Mouse (Mus musculus) thymus, postnatal 14 days (tissue): ENCODE measurements around the gene Zbtb42.
A peak's percentile ranks its signal among the peaks of the same experiment; 100 is the strongest.

Source experiments
- DNase-seq: peaks from one replicate; pipeline ENCODE4 v3.0.0; 2021

The Zbtb42 gene

DNA sequence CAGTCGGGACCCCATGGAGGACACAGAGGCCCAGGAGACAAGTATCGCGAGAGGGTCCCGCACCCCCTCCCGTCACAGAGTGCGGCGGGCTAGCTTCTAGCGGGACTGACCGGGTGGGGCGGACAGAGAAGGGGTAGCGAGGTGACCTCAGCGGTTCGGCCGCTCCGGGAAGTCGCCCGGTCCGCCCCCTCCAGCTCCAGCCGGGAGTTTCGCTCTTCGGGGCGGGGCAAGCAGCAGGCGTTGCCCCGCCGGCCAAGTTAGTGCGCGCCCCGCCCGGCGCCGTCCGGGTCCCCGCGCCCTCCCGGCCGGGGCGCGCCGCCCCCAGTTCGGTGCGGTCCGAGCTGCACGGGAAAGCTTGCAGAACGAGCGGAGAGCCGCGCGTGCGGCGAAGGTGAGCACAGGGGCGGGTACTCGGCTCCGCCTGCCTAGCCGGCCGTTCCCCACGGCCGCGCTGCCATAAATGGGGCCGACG lies at the start of gene Zbtb42:
Zbtb42 (plus strand) TSS at position 274 of the 472 bp plus-strand sequence.
- DNase-seq: peak; percentile 43

DNA sequence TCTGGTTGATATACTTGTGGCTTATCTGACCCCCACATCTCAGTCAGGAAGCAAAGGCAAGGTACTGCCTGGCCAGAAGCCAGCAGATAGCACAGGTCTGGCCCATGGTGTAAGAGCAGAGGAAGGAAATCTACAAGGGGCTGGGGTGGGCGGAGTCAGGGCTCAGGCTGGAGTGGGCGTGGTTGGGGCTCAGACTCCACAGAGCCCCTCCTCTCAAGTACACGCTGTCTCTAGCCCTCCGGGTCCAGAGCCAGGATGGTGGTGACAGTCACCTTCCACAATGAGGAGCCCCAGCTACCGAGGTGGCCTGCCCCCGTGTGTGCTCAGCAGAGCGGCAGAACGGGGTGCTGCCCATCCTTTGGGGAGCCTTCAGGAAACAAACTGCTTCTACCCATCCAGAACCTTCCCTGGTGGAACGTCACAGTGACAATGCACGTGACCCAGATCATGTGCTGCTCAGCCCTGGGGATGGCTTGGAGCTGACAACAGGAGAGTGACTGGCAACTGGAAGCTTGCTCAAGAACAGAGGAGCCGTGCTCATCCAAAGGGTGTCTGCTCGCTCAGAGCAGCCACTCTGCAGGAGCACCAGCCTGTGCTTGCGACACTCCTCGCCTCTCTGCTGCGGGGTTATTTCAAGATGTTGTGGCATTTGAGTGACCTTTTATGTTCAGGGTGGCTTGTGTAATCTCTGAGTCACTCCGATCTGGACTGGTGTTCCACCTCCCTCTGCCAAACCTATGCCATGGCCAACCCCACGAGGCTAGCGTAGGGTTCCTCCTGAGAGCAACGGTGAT lies 49.5 kb upstream of the Zbtb42 start:
- peak; percentile 83 for DNase-seq

DNA sequence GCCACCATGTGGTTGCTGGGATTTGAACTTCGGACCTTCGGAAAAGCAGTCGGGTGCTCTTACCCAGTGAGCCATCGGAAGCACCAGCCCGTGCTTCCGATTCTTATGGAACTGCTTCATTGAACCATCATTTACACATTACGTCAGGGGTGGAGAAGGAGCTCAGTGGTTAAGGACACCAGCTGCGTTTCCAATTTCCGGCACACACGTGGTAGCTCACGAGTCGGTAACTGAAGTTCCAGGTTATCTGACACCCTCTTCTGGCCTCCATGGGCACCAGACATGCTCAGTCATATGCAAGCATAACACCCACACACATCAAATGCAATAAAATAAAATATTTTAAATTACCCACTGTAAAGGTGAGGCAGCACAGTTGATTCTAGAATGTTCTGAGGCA lies 48.6 kb upstream of the Zbtb42 start:
- DNase-seq: no peak

DNA sequence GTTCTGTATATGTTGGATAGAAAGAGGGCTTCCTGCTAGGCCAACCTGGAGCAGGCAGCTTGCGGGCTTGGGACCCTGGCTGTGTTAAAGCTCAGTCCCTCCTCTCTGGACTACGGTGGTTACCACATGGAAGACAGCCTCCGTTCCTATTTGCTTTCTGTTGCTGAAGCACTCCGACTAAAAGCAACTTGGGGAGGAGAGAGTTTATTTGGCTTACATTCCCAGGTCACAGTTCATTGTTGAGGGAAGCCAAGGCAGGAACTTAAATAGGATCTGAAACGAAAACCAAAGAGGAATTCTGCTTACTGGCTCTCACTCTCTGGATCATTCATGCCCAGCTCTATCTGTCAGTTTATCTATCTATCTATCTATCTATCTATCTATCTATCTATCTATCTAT lies 47.8 kb upstream of the Zbtb42 start:
- DNase-seq: no peak

DNA sequence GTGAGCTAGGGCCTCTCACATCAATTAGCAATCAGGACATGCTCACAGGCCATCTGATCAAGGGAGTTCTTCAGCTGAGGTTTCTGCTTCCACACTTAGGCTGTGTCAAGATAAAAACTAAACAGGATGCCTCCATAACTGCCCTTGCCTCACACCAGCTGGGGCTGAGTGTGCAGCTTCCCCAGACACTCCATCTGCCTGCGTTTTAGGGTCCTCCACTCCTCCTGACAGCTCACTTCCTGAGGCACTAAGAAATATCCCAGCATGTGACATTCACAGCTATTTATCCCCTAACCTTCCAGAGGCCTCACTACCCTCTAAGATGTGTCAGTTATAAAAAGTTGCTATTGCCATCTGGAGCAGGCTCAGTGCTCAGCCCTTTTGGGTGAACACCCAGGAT lies 47.2 kb upstream of the Zbtb42 start:
- no peak for DNase-seq

DNA sequence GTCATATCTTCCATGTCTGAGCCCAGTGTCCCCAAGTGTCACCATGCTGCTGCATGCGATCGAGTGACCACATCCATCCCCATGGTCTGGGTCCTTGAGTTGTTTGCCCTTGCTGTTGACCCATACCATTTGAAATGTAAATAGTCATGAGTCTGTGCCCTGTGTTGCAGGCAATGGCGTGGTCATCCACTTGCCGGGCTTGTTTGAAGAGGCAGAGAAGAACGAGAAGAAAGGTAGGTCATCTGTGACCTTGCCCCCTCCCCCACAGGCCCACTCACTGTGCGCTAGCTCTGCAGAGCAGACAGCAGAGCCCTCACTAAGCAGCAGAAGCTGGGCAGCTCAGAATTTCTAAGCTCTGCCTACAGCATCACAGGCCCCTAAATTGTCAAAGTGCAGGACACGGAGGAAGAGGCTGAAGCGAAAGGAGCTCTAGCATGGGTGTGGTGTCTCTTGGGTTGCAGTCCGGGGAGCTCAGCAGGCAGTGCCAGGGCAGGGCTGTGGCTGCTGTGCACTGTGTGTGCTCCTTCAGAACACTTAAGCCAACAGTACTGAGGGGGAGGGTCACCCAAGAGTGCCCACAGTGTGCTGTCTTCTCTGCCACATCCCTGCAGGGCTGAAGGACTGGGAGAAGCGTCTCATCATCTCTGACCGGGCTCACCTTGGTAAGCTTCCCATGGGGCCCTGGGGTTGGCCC lies 46.4 kb upstream of the Zbtb42 start:
- DNase-seq: no peak

DNA sequence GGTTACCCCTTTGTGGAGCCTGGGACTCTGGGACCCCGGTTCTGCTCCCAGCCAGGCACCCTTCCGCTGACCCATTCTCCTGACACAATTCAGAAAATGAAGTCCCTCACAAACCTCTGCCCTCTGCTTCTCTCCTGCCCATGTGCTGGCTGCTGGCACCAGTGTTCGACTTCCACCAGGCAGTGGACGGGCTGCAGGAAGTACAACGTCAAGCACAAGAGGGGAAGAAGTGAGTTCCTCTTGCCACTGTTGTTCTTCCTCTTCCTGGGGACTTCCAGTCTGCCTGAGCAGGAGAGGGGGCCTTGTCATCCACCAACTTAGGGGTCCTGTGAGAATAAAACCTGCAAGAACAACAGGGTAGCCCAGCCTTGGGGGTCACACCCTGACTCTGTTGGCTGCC lies 45.7 kb upstream of the Zbtb42 start:
- no peak for DNase-seq

DNA sequence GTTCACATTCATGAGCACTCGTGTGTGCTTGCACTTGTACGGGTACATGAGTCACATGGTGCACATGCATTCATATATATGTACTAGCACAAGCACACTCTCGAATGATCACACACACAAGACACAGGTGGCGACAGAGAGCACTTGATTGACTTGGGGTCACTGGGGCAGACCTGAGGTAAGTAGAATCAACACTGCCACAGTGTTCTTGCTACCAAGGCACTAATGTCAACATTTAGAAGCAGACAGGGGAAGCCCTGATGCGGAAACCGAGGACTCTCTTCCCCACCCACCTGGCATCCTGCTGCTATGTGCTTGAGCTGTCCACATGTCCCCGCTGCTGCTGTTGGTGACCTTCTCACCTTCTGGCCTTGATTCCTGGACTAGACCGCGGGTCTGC lies 44.9 kb upstream of the Zbtb42 start:
- DNase-seq: peak; percentile 35

DNA sequence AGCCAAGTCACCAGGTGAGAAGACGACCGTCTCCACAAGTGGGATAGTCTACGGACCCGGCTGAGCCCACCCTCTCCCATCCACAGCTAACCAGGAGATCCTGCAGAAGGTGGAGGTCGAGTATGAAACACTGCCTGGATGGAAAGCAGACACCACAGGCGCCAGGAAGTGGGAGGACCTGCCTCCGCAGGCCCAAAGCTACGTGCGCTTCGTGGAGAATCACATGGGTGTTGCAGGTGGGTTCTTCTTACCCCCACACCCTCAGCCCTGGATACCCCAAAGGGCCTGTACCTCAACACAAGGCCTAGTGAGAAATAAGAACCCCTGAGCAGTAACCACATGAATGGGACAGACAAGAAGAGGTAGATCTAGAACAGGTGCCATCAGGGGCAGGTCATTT lies 39.1 kb upstream of the Zbtb42 start:
- peak; percentile 55 for DNase-seq

DNA sequence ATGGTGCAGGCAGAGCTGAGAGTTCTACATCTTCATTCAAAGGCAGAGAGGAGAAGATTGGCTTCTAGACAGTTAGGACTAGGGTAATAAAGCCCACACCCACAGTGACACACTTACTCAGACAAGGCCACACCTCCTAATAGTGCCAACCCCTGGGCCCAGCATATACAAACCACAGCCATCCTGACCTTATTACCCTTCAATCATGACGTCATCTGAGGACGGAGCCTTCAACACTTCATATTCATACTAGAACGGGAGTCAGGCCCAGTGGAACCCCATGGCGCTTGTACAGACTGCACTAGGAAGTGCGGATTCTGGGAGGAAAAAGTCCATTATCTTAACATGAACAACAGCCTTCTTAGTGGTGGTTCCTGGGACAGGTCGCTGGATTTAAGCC lies 35.5 kb upstream of the Zbtb42 start:
- no peak for DNase-seq

DNA sequence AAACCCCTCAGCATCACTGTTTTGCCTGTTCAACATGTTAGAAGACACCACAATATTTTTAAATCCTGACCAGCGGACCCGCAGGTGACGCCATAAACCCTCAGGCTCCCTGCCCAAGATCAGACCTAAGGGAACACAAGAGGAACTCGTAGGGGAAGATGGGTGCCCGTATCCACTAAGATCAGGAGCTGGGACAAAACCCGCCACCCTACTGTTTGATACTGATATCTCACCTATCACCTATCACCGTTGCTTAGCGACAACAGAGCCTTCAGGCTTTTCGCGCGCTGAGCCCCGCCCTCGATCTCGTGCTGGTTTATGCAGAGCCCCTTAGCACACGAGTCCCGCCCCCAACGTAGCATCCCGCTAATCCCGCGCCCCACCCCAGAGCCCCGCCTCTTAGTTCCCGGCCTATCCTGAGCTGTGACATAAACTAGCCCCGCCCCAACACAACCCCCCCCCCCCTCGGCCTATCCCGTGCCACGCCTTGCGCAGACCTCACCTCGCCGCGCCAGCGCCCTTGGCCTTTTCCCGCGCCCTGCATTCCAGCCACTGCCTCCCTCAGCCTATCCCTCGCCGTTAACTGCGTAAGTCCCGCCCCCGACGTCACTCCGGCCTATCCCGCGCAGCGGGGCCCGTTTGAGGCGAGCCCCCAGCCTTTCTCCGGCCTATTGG lies 34.3 kb upstream of the Zbtb42 start, which contains the start of gene Siva1:
Siva1 (plus strand) TSS at position 500 of the 675 bp plus-strand sequence.
- peak; percentile 99 for DNase-seq

DNA sequence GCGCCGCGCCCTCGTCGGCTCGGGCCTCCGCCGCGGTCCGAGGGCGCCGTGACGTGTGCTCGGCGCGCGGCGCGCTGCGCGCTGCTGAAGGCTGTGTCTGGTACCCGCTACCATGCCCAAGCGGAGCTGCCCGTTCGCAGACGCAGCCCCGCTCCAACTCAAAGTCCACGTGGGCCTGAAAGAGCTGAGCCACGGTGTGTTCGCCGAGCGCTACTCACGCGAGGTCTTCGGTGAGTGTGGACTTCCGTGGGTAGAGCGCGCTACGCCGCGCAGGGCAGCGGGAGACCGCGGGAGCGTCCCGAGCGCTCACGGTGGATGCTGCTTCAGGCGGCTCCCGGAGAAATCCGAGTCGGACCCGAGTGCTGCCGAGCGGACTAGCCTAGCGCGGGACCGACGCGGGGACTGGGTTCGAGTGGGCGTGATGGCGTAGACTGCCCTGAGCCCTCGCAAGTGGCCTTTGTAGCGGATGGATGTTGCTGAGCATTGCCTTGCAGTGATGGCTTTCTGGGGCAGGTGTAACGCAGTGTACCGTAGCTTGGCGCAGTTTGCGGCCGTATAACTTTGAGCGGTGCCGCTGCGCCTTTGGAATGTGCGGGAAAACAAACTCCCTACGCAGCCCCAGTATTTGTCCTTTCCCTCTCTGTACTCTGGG lies 33.6 kb upstream of the Zbtb42 start:
- peak; percentile 61 for DNase-seq

DNA sequence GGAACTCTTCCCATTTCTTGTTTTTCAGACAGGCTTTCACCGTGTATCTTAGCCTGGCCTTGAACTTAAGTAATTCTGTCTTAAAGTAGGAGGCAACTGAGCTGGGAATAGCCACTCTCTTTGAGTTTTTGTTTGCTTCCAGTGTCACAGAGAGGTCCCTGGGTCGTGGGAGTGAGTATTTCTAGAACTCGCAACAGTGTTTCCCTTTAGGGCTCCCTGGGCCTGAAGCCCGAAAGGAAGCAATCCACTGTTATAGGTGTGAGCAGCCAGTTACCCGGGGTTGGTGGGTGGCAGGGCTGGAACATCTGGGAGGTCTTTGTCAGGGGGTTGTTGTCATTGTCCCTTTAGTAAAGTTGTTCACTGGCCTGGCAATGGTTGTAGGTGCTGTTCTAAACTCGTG lies 32.5 kb upstream of the Zbtb42 start:
- no peak for DNase-seq

DNA sequence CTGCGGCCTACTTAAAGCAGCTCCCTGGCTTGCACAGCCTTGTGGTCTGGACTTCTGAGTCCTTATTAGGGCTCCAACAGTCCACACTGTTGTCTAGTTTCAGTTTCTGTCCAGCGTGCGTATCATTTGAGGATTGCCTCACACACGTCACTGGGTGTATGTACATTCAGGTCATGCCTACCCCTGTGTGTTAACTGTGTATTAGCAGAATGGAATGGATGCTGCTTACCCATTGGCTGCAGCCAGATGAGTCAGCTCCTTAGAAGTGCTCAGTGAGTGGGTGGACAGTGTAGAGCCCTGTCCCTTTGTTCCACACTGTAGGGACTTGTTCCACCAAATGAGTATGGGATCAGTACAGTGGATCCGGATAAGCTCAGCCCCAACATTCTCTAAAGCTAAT lies 30.5 kb upstream of the Zbtb42 start:
- DNase-seq: no peak

DNA sequence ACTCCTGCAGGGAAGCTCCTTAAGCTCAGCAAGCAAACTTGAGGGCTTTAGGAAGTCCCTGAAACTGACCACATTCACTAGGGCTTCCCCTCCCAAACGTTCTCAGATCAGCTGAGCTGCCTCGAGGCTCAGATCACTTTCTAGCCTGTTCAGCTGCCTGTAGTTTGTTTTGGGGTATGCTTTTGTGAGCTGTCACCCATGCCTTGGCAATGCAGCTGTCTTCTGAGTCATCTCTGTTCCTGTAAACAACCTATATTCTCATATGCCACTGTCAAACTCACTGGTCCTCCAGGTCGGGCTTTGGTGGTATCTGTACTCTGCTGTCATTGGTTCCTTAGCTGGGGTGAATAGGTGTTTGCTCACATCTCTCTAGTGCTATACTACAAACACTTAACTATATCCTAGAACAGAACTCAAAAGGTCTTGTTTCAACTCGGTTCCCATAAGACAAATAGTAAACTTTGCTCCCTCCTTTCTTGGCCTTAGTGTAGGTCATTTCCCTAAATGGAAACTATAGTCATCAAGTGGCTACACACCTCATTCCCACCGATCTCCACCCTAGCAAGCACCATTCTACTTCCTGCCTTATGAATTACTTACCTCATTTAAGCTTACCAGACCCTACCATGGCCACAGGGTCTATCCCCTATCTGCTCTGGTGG lies 26.7 kb upstream of the Zbtb42 start:
- DNase-seq: no peak

DNA sequence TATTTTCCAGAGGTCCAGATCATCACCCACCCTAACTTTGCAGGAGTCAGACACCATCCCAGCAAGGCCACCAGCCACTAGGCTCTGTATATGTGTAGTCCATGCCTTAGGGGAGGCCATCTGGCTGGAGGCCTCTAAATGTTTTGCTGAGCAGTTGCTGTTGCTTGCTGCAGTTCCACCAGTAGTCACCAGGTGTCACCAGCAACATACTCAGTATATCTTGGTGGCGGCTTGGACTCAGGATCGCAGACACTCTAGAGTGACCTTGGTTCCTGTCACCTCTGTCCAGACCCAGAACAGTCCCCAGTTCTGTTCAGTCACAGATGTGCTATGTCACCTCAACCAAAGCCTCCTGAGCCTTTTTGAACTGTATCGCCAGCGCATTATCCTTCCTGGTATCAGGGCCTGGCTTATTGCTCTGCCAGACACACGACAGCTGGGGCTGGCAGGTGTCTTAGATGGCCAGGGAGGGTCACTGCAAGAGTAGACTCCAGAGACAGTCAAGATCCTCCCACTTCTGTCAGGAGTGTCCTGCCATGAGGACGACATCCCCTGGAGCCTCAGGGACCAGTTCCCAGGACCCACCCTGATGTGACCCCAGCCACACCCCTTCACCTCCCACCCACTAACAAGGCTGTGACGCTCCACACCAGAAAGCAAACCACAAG lies 25.3 kb upstream of the Zbtb42 start:
- peak; percentile 82 for DNase-seq

DNA sequence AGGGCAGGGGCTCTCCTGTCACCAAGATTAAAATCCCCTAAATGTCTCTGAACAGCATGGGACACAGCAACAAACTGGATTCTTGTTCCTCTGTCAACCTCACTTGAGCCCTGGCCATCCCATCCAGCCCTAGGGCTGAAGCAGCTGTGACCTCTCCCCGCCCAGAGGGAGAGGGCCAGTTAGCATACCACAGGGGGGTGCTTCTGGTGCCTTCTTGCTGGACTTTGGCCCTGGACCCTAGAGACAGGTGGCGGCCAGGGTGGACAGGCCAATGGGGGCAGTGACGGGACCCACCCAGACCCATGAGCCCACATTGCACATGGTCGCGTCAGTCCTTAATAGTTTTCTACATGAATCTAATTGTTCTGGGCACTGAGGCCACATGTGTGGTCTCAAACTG lies 24.6 kb upstream of the Zbtb42 start:
- no peak for DNase-seq

DNA sequence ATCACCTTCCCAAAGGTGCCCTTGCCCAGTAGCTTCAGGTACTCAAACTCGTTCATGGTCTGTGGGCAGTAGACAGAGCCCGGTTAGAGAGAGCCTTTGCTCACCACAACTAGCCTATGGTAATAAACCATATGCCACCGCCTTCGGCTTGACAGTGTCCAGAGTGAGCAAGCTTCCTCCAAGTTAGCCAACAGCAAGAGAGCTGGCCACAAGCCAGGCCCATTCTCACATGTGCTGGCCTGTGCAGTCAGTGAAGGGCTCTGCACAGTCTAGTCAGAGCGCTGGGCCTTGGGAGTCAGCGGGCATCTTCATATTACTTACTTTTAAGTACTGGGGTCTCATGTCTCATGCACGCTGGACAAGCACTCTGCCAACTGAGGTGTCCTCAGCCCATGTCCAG lies 20.0 kb upstream of the Zbtb42 start:
- DNase-seq: no peak

DNA sequence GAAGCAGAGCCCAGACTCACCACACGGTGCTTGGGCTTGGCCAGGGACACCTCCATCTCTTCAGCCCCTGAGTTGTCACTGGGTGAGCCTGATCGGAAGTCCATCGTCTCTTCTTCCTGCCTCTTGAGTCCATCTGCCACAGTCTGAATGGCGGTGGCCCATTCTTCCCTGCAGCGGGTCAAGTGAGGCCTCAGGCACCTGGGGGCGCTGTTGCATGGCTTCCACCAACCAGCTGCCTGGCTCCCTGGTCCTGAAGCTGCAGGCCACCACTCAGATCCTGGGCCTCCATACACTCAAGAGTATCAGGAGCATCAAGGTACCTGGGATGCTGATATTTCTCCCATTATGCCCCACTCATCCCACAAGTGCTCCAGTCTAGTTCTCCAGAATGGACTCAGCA lies 19.5 kb upstream of the Zbtb42 start:
- peak; percentile 71 for DNase-seq

DNA sequence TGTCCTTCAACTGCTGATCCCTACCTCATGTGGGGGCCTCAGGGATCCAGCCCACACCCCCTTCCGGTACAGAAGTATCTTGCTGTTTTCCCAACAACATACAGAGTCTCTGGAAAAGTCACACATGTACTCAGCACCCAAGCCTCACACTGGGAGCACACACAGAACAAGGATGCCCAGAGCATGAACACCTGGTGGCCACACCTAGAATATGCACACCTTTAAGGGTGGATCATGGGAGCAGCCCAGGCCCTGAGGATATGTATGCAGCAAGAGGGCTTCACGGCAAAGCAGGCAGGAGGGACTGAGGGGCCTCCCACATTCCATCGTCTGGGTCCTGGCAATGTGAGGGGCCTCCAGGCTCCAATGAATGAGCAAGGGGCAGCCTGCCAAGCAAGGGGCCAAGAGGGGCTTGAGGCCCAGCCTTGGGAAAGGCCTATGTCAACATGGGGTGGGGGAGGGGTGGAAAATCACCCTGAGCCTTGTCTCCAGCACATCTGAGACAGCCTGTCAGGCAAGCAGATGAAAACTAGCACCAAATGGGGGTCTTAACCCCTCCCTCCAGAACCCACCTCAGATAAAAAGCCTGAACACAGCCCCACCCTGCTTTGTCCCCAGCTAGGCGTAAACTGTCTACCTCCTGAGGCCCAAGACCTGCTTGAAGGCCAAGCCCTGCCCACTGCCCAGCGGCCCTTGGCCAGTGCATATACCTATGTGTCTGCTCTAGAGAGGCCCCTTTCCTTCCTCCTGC lies 17.9 kb upstream of the Zbtb42 start:
- no peak for DNase-seq

DNA sequence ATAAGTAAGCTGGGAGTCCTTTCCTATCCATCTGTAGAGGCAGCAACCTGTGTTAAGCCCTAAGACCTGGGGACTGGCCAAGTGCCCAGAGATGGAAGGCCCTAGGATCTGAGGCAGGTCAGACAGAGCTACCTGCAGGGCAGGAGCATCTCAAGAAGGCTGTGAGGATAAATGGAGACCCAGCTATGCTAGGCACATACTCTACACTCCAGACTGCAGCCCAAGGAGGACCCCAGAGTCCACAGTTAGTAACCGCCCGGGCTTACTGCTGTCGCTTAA lies 17.4 kb upstream of the Zbtb42 start:
- no peak for DNase-seq

DNA sequence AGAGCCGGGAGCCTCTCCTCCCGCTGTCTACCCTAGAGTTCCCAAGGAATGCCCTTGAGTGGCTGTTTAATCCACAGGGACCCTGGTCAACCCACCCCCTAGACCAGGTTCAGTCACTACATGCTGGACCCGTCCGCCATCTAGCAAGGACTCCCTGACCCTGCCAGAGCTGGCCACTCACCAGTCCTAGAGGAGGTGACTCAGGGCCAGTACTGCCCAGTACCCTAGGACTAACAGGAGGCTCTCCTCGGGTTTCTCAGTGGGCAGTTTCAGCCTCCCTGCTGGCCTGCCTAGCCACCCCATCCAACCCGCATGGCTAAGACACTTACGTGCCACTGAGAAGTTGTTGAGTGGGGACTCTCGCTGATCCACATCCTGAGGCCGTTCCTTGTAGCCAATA lies 16.8 kb upstream of the Zbtb42 start:
- no peak for DNase-seq
